Mouse (Mus musculus): ENCODE data around the gene Gm45753.
A peak's percentile ranks its signal among the peaks of the same experiment; 100 is the strongest.

The Gm45753 gene

DNA sequence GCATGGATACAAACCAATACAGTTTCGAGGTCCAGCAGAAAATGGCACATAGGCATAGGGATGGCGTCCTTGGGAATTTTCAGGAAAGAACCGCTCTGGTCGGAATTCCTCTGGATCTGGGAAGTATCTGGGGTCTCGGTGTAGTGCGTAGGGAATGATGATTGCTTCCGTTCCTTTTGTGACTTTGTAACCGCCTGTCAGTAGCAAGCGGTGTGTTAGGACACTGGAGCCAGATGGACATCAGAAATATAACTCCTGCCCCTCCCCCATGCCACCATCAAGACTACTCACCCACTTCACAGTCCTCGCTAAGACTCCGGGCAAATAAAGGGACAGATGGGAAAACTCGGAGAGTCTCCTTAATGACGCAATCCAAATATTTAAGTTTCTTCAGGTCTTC is at the start of gene Gm45753:
TSS of gene Gm45753 (minus strand) at position 101 of the 400 bp plus-strand sequence.
- DNase-seq (ENCODE audit: inconsistent age in 2 of 2, low spot score in 1 of 2), result no peak

DNA sequence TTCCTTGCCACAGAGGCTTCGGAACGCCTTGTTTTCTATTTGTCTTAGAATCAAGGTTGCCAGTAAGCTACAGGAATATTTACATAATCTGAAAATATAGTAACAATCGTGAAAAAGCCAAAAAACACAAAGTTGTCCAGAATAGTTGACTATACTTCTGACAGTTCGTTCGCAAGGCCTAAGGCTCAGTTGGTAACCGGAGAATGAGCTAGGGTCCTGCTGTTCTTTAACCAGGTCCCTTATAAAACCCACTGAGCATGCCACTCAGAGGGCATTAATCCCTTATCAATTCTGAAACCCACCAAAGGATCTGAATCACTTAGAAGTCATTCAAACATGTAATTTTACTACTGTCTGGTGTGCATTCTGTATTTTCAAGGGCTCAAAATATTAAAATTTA is 47.5 kb upstream of the Gm45753 start:
- no peak for DNase-seq (ENCODE audit: inconsistent age in 2 of 2, low spot score in 1 of 2)

DNA sequence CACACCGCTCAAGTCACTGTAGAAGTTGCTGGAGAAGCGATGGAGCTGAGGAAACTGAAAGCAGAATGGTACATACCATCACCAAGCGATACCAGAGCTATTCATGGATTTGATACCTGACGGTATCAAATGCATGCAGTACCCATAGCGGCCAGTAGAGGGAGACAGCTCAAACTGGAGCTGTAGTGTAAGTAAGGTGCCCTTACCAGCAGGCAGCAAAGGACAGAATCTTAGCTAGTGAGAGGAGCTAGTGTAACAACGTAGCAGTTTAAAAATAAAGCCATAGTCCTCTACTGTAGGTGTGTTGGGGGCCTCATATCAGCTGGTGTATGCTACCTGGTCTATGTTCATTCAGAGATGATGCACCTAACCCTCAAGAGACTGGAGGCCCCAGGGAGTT is 36.8 kb upstream of the Gm45753 start:
- DNase-seq (ENCODE audit: inconsistent age in 2 of 2, low spot score in 1 of 2), result peak; percentile 57 to 87

DNA sequence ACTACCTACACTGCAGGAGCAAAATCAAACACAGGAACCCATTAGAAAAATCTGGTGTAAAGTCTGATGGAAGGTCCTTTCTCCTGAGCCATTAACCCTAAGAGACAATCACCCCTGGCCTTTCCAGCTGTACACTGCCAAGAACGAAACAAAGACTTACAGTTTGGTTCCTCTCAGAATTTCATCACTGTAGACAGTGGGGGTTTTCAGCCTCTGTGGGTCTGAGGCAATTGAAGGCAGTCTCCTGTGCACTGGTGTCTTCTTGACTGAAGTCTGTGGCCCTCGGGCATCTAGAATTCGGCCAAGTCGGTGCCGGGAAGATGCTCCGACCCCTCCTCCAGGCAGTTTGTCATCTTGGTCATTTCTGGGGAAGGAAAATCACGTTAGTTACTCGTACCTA is 36.0 kb upstream of the Gm45753 start:
- no peak for DNase-seq (ENCODE audit: inconsistent age in 2 of 2, low spot score in 1 of 2)

DNA sequence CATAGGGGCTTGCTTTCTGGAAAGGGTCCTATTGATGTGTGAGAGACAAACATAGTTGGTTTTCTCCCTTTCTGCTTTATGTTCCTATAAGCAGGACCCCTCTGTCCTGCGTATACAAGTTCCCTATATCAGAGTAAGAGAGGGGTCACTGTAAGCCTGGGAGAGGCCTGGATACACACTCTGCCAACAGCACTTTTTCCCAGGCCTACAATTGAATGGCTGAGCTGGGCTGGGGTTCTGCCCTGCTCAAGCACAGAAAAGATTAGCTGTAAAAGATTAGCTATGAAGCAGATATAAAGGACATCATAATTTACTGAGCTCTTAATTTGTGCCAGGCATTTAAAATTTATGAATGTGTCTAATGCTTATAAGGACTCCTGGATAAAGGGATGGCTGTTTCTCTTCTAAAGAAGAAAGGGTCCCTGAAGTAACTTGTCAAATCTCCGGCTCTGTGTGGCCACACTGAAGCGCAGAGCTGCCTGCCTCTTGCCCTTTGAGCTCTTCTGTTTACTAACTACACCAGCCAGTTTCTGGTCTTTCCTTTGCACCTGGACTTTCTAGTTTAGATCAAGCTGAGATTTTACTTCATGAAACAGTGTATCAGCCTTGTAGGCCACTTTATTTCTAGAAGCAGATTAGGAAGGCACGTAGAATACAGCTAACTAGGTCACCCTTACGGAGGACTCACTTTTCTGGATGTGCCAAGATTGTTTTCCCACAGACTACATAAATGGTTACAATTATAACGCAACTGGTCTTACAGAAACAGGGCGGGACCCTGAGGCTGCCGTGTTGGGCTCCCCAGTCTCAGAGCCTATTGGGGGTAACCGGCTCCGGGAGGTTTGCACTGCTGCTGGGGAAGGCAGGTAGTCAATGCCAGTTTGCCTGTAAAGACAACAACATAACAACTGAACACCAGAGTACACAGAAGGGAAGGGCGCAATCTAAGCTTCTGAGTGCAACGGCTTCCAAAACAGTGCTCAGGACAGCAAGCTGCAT is 33.7 kb upstream of the Gm45753 start:
- DNase-seq (ENCODE audit: inconsistent age in 2 of 2, low spot score in 1 of 2), result no peak

DNA sequence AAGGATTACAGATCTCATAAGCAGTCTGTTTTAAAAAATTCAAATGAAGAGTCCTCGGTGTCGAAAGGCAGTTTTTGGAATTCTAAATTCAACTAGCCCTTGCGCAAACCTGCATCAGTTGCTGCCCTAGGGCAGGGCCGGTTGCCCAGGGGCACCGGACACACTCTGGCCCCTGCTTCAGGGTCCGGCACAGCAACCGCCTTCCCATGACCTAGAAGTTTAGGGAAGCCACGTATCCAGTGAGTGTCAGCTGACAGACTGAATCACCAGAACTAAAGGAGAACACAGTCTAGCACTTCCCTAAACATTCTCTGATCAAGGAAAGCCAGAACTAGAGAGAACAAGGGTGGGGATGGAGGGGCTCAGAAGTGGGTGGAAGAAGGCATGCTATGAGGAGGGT is 25.2 kb upstream of the Gm45753 start:
- DNase-seq (ENCODE audit: inconsistent age in 2 of 2, low spot score in 1 of 2), result peak; percentile 65 to 84

DNA sequence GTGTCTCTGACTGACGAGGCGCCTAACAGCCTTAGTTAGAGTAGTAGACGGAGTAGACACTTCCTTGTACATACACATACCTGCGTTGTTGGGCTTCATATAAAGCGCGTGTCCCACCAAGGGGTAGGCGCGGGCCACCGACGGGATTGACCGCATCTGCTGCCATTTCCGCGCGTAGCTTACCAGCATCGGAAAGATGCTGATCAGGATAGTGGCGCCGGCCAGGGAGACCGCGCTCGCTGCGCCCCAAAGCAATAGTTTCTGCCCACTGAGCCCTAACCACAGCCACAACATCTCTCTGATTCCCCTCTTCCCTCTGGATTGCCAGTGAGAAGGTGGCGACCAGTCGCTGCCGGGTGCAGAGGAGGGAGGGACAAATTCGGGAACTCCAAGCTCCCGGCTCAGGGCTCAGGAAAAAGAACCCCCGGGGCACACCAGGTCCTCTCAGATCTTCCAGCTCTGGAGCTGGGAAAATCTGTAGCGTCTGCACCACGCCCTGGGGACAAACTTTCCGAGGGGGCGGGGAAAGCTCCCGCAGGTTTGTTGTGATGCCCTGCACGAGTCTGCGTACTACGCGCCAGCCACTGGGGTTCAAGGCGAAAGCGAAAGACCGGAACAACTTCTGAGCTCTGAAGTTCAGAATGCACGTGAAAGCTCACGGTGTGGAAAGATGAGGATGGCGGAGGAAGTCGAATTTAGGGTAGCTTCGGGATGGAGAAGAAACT is 24.6 kb upstream of the Gm45753 start, which contains the start of gene Cyp4v3:
TSS of gene Cyp4v3 (minus strand) at position 532 of the 725 bp plus-strand sequence.
- peak; percentile 86 to 94 for DNase-seq (ENCODE audit: inconsistent age in 2 of 2, low spot score in 1 of 2)

DNA sequence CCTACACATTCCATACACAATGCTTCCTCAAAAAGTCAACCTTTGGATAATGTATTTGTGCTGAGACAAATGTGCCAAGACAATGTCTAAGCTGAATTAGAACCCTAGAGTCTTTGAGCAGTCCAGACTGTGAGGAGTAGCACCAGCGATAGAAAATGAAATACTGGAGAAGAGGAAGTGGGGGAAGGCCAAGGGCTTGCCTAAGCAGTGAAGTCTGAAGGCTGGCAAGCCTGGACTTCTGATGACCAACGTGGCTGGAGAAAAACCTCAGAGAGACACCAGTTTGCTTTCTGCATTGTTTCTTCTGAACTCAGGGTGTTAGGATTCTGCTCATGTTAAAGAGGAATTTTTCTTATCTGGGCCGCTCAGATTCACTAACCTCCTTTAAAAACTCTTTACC is 22.6 kb upstream of the Gm45753 start:
- no peak for DNase-seq (ENCODE audit: inconsistent age in 2 of 2, low spot score in 1 of 2)

DNA sequence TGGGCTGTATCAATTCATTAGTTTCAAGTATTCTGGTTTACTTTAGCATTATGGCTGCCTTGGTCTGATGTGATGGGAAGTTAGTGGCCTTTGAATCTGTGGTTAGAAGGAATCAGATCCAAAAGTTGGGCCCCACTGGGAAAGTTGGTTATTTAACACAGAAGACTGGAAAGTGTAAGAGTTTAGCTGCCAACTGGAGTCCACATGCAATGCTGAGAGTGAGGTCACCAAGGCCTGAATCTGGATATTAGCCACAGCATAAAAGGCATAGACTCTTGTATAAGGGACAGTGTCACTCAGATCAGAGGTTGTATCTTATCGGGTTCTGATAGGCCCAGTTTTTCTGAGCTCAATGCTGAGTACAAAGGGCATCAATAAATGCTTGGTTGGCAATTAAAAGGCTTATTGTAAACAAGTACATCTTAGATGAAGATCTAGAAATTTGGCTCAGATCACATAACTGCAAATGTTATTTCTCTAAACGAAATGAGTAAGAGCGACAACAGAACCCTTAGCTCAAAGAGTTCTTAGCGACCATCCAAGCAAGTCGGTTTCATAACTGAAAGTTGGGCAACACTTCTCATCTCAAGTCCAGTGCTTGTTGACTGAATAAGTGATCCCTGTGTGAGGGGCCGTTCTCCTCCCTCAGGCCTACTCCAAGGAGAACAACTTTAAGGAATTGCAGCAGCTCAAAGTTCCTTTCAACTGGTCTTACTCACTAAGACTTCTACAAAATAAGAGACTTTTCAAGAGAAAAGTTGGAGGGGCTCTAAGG is 21.1 kb upstream of the Gm45753 start:
- DNase-seq (ENCODE audit: inconsistent age in 2 of 2, low spot score in 1 of 2), result peak in 1 of 2 experiments; percentile 39

DNA sequence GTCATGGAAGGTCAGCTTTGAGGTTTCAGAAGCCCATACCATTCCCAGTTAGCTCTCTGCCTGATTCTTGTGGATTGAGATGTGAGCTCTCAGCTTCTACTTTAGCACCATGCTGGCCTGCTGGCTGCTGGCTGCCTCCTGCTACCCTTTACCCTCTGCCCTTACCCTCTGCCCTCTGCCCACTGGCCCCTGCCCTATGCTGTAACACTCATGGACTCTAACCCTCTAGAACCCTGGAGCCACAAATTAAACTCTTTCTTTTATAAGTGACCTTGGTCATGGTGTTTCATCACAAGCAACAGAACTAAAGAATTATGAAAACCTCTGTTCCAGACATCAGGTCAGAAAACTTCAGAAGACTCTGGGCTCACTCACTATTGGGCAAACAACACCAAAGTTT is 18.8 kb upstream of the Gm45753 start:
- peak in 1 of 2 experiments; percentile 27 for DNase-seq (ENCODE audit: inconsistent age in 2 of 2, low spot score in 1 of 2)

DNA sequence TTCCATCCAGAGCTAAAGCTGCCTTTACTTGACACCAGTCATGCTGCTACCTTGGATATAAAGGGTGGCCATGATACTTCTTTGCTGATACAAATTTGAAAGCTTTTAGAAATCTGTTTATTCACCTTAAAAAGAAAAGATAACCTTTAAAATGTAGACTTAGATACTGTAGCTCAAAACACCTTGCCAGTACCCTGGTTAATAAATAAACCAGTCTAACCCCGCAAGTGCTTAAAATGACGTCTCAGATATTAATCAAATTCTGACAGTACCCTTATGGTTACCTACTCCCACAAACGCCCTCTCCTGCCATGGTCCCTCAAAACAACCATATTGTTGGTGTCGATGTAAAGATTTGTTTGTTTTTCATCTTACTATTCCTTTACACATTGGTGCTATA is 15.9 kb upstream of the Gm45753 start:
- DNase-seq (ENCODE audit: inconsistent age in 2 of 2, low spot score in 1 of 2), result no peak

DNA sequence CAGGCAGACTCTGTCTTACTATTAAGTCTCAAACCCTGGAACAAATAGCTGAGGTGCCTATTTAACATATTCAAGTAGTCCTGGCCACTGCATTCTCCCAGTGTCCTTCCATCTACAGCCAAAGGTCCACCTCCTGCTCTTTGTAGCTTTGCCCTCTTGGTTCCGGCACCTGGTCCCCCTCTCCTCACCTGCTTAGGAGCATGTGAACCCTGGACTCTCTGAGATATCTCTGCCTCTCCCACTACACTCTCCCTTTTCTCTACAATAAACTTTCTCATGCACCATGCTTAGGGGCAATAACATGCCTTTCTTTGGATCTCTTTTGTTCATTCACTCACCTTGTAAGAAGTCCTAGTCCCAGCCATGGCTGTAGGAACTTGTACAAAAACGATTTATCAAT is 13.1 kb upstream of the Gm45753 start:
- DNase-seq (ENCODE audit: inconsistent age in 2 of 2, low spot score in 1 of 2), result no peak

DNA sequence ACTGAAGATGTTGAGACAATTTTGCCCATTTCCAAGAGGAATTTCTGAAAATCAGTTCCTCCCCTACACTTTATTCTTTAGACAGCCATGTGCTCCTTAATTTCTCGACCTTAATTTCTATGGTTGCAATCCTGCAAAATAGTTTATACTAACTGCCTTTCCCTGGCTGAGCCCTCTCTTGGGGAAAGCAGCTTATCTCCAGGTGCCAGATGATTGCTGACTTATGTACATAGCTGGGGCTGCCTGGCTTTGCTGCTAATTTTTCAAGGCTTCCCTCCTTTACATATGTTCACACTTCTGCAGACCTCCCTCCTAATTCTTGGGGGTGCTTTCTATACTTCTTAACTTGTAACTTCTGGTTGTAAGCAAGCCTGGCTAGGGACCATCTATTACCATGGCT is 12.7 kb upstream of the Gm45753 start:
- no peak for DNase-seq (ENCODE audit: inconsistent age in 2 of 2, low spot score in 1 of 2)

DNA sequence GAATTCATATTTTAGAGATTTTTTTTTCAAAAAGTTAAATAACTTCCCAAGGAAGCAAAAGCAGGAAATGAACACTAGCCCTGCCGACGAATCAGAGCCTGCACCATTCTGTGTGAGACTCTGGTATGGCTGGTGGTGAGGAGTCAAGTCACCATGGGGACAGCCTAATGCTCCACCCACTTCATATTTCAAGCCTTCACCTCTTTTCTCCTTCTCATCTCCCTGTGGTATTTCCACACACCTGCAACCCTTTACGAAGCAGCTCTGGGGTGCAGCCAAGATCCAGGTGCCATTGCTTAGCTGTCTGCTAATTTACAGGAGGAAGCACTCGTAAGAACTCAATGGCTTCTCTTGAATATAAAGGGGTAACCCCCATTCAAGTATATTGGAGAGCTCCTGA is 2.7 kb upstream of the Gm45753 start:
- no peak for DNase-seq (ENCODE audit: inconsistent age in 2 of 2, low spot score in 1 of 2)

DNA sequence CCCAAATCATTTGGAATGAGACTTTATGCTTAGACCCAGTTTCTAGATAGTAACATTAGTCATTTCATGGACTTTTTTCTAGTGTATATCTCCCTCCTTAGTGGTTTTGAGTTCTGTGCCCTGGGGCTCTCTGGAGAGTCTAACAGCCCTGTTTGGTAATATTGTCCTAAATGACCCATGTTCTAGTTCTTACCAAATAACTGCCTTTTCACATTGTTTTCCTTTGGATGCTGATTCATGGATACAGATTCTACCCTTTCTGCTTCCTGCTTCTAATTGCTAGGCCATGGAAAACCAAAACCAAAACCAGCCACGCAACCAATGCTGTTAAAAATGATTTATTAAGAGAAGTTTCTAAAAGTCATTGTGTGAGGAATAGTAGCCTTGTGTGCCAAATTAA is 2.8 kb downstream of the Gm45753 start:
- DNase-seq (ENCODE audit: inconsistent age in 2 of 2, low spot score in 1 of 2), result peak in 1 of 2 experiments; percentile 20

DNA sequence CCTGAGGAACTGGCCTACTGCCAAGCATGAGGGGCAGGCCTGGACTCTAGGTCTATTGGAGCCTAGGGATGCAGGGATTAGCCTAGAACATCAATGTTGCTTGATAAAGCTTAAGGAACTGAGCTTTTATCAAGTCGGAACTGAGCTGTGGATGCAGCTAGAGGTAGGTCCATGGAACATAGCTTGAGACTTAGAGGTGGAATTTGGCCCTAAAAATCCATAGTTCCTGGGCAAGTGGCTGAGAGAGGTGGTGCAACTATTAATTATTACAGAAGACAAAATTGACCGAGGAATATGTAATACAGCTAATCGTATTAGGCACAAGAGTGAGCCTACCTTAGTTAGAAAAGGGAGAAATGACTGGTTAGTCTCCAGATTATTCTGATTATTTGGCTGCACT is 3.9 kb downstream of the Gm45753 start:
- DNase-seq (ENCODE audit: inconsistent age in 2 of 2, low spot score in 1 of 2), result no peak

DNA sequence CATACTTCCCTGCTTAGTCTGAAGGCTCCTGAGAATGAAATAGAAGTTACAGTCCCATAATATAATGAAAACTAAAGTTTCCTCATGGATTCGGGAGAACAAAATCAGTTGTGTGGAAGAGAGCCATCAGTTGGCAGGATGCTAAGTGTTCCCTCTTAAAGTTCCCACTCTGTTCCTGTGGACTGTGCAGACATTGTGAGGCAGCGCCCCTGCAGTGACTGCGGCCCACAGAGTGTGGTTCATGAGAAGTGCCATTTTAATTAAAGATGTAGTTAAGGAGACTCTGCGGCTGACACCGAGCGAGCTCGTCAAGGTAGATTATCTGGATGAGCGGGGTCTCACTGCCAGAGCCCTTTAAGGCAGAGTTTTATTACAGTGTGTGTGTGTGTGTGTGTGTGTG is 5.9 kb downstream of the Gm45753 start:
- no peak for DNase-seq (ENCODE audit: inconsistent age in 2 of 2, low spot score in 1 of 2)

DNA sequence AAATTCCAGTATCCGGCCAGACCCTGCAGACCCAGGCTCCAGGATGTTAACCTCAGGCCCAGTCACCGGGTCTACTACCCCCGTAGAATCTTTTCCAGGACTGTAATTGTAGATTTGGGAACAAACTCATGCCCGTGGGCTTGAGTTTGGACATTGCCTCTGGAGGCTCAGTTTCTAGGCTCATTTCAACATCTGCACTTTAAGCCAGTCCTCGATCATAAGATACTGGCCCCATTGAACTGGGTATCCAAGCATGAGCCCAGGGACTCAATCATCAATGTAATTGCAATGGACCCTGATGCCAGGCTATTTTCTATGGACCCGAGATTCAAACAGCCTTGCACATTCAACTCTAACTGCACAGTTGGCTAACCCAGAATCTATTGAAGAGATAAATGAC is 13.0 kb downstream of the Gm45753 start:
- DNase-seq (ENCODE audit: inconsistent age in 2 of 2, low spot score in 1 of 2), result no peak

DNA sequence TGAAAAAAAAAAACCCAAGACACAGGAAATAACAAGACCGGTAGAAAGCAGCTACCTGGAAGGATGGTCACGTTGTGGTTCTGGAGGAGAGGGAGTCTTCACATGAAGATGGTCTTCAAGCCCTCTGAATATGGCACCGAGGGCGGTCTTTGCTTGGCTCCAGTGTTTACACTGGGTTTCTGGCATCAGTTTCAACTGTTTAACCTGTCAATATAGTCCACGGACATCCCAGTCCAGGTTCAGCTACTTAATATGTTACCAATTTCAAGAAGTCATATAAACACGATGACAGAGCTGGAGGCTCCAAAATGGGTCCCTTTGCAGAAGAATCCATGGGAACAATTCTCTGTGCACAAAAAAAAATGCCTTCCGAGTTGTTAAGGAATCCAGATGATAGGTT is 13.6 kb downstream of the Gm45753 start, which contains the start of gene Klkb1:
TSS of gene Klkb1 (minus strand) at position 173 of the 400 bp plus-strand sequence.
- no peak for DNase-seq (ENCODE audit: inconsistent age in 2 of 2, low spot score in 1 of 2)

DNA sequence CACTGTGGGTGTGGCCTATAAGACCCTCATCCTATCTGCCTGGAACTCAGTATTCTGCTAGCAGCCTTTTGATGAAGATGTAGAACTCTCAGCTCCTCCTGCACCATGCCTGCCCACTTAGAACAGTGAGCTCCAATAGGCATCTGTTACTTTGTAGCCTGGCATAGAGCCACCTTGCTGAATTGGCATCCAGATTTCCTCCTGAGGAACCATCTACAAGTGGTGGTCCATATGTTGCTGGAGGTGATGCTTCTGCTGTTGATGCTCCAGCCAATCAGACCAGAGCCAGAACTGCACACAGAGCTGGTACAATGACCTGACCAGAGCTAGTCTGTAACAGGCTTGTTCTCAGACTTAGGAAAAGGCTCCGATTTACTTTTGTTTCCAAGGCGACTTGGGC is 16.5 kb downstream of the Gm45753 start:
- DNase-seq (ENCODE audit: inconsistent age in 2 of 2, low spot score in 1 of 2), result no peak

DNA sequence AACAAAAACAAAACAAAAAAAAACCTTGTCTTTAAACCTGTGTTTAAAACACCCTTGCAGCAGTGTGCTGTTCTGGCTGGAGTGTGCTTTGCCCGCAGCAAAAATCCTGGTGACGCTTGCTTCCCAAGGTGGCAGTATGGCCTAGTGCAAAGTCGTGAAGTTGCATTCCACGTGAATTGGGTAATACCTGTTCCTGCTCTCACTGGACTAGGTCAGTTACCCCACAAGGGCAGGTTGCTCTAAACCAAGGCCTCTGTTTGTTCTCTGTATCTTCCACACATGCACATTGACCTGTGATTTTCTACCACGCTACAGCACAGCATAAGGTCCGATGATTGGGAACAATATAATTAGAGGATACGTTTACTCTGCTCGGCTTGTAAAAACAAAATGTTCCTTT is 26.6 kb downstream of the Gm45753 start:
- DNase-seq (ENCODE audit: inconsistent age in 2 of 2, low spot score in 1 of 2), result no peak

Measured in adrenal gland, adult (tissue).